ENCODE assay signal across 18 mouse cellular contexts in genomic region chr5:9910452-9911088, GRCm38 (mm10).
A peak's percentile ranks its signal among the peaks of the same experiment; 100 is the strongest.
DNase-seq lines count a peak whose midpoint lies in the region; ATAC-seq and TF ChIP-seq lines count a peak whose summit lies in the region.
"Had no signal": no experiment of that assay in that cellular context is flagged by ENCODE, and none has a peak within 500 bp of the region (broad histone marks: within the 10 kb centered on the region; RNA-seq: fewer than 3 reads in every experiment).

No protein-coding gene starts in this region.

- no peak overlapping the region for H3K4me2 ChIP-seq in forebrain, embryonic 11.5 days (ENCODE audit: low read depth, low read length, severe bottlenecking)
- no peak overlapping the region for H3K4me2 ChIP-seq in neural tube, embryonic 11.5 days (ENCODE audit: low read depth)
- H3K4me2 ChIP-seq in forebrain, postnatal 0 days (ENCODE audit: low read depth) = no peak overlapping the region
- H3K4me2 ChIP-seq in midbrain, embryonic 16.5 days (ENCODE audit: low read length) = no peak overlapping the region
- H3K4me2 ChIP-seq in liver, embryonic 11.5 days = no peak overlapping the region
- H3K4me2 ChIP-seq: embryonic facial prominence, embryonic 13.5 days; heart, embryonic 12.5 days; hindbrain, embryonic 15.5 days had no signal

- H3K9me3 ChIP-seq in forebrain, embryonic 11.5 days (ENCODE audit: control insufficient read depth, low read length) = no peaks in the 10 kb centered on the region
- H3K9me3 ChIP-seq in forebrain, embryonic 10.5 days = no peaks in the 10 kb centered on the region
- no peaks in the 10 kb centered on the region for H3K9me3 ChIP-seq in neural tube, embryonic 11.5 days (ENCODE audit: control insufficient read depth, low read length)
- no peaks in the 10 kb centered on the region for H3K9me3 ChIP-seq in forebrain, postnatal 0 days (ENCODE audit: low read length)
- H3K9me3 ChIP-seq in midbrain, embryonic 16.5 days (replicated peaks; ENCODE audit: control insufficient read depth, low read length, poor library complexity, severe bottlenecking) = no peaks in the 10 kb centered on the region
- H3K9me3 ChIP-seq in liver, embryonic 11.5 days (ENCODE audit: control insufficient read depth, low read length) = no peaks in the 10 kb centered on the region
- H3K9me3 ChIP-seq: embryonic facial prominence, embryonic 13.5 days; heart, embryonic 12.5 days; hindbrain, embryonic 10.5 days; hindbrain, embryonic 15.5 days had no signal

- H3K27me3 ChIP-seq in forebrain, embryonic 11.5 days (ENCODE audit: control insufficient read depth, insufficient read depth, low read length) = no peaks in the 10 kb centered on the region
- no peaks in the 10 kb centered on the region for H3K27me3 ChIP-seq in forebrain, embryonic 10.5 days (ENCODE audit: poor library complexity, severe bottlenecking)
- H3K27me3 ChIP-seq in neural tube, embryonic 11.5 days (ENCODE audit: control insufficient read depth, insufficient read depth, low read length) = no peaks in the 10 kb centered on the region
- H3K27me3 ChIP-seq in forebrain, postnatal 0 days (ENCODE audit: insufficient read depth, low read length) = no peaks in the 10 kb centered on the region
- no peaks in the 10 kb centered on the region for H3K27me3 ChIP-seq in midbrain, embryonic 16.5 days (ENCODE audit: control insufficient read depth, insufficient read depth, low read depth, low read length)
- H3K27me3 ChIP-seq in liver, embryonic 11.5 days (replicated peaks; ENCODE audit: control insufficient read depth, insufficient read depth, low read length) = no peaks in the 10 kb centered on the region
- H3K27me3 ChIP-seq: embryonic facial prominence, embryonic 13.5 days; heart, embryonic 12.5 days; hindbrain, embryonic 15.5 days had no signal

- no peak for DNase-seq in forebrain, embryonic 11.5 days (ENCODE audit: low spot score)
- DNase-seq in forebrain, embryonic 10.5 days (ENCODE audit: extremely low spot score, low spot score) = no peak
- DNase-seq in neural tube, embryonic 11.5 days (ENCODE audit: low spot score) = no peak
- DNase-seq in neural tube, embryonic 10.5 days (ENCODE audit: extremely low spot score, low spot score) = no peak
- no peak for DNase-seq in forebrain, postnatal 0 days
- DNase-seq in liver, embryonic 11.5 days (ENCODE audit: low spot score) = no peak
- no peak for DNase-seq in right cerebral cortex, postnatal 14 days
- DNase-seq: adrenal gland, postnatal 10 days; cerebellum, adult 18-20 months; cerebellum, adult 9-11 months; cerebellum, postnatal 36 days; gastrocnemius, postnatal 14 days had no signal

- H3K4me3 ChIP-seq in forebrain, embryonic 11.5 days (ENCODE audit: low read depth, low read length) = no peak overlapping the region
- H3K4me3 ChIP-seq in forebrain, embryonic 10.5 days = no peak overlapping the region
- H3K4me3 ChIP-seq in neural tube, embryonic 11.5 days (ENCODE audit: low read depth, low read length) = no peak overlapping the region
- no peak overlapping the region for H3K4me3 ChIP-seq in forebrain, postnatal 0 days (ENCODE audit: low read depth, low read length)
- no peak overlapping the region for H3K4me3 ChIP-seq in midbrain, embryonic 16.5 days (ENCODE audit: low read depth, low read length)
- no peak overlapping the region for H3K4me3 ChIP-seq in liver, embryonic 11.5 days (ENCODE audit: low read depth, low read length)
- H3K4me3 ChIP-seq: embryonic facial prominence, embryonic 13.5 days; heart, embryonic 12.5 days; hindbrain, embryonic 10.5 days; hindbrain, embryonic 15.5 days had no signal

- TF ChIP-seq CTCF in forebrain, postnatal 0 days (IDR thresholded peaks at IDR 0.05; ENCODE audit: low read depth) = no peak

- no peaks in the 10 kb centered on the region for H3K4me1 ChIP-seq in forebrain, embryonic 11.5 days (replicated peaks; ENCODE audit: control insufficient read depth, insufficient read depth, low read length)
- peaks cover 8% of the 10 kb centered on the region; the same call in 1 of the 2 replicates for H3K4me1 ChIP-seq in forebrain, embryonic 10.5 days
- no peaks in the 10 kb centered on the region for H3K4me1 ChIP-seq in neural tube, embryonic 11.5 days (ENCODE audit: control insufficient read depth, insufficient read depth, low read length)
- H3K4me1 ChIP-seq in forebrain, postnatal 0 days (ENCODE audit: insufficient read depth) = no peaks in the 10 kb centered on the region
- peaks cover 2% of the 10 kb centered on the region; the same call in 1 of the 2 replicates for H3K4me1 ChIP-seq in midbrain, embryonic 16.5 days (ENCODE audit: control insufficient read depth, insufficient read depth, low read length)
- H3K4me1 ChIP-seq in liver, embryonic 11.5 days (replicated peaks; ENCODE audit: control insufficient read depth, insufficient read depth, low read length) = no peaks in the 10 kb centered on the region
- H3K4me1 ChIP-seq: embryonic facial prominence, embryonic 13.5 days; heart, embryonic 12.5 days; hindbrain, embryonic 15.5 days had no signal

- no peak overlapping the region for H3K9ac ChIP-seq in forebrain, embryonic 11.5 days (ENCODE audit: low read length)
- H3K9ac ChIP-seq in neural tube, embryonic 11.5 days (ENCODE audit: low read length) = no peak overlapping the region
- no peak overlapping the region for H3K9ac ChIP-seq in forebrain, postnatal 0 days
- H3K9ac ChIP-seq in midbrain, embryonic 16.5 days (ENCODE audit: low read depth, low read length) = no peak overlapping the region
- H3K9ac ChIP-seq in liver, embryonic 11.5 days (ENCODE audit: low read depth, low read length) = no peak overlapping the region
- H3K9ac ChIP-seq: embryonic facial prominence, embryonic 13.5 days; heart, embryonic 12.5 days; hindbrain, embryonic 15.5 days had no signal

- H3K36me3 ChIP-seq in forebrain, embryonic 11.5 days (ENCODE audit: control insufficient read depth, insufficient read depth, low read length) = no peaks in the 10 kb centered on the region
- no peaks in the 10 kb centered on the region for H3K36me3 ChIP-seq in forebrain, embryonic 10.5 days (replicated peaks)
- no peaks in the 10 kb centered on the region for H3K36me3 ChIP-seq in neural tube, embryonic 11.5 days (ENCODE audit: control insufficient read depth, insufficient read depth, low read length)
- H3K36me3 ChIP-seq in forebrain, postnatal 0 days (ENCODE audit: insufficient read depth) = no peaks in the 10 kb centered on the region
- no peaks in the 10 kb centered on the region for H3K36me3 ChIP-seq in midbrain, embryonic 16.5 days (ENCODE audit: control insufficient read depth, insufficient read depth, low read length)
- H3K36me3 ChIP-seq in liver, embryonic 11.5 days (ENCODE audit: control insufficient read depth, insufficient read depth, low read length) = no peaks in the 10 kb centered on the region
- H3K36me3 ChIP-seq: embryonic facial prominence, embryonic 13.5 days; heart, embryonic 12.5 days; hindbrain, embryonic 10.5 days; hindbrain, embryonic 15.5 days had no signal

- peak; percentile 82 for ATAC-seq in forebrain, embryonic 11.5 days (replicated peaks; ENCODE audit: low FRiP score)
- peak; percentile 59; the same call in 1 of the 2 replicates for ATAC-seq in neural tube, embryonic 11.5 days (ENCODE audit: insufficient read depth, low FRiP score, low TSS enrichment)
- ATAC-seq in forebrain, postnatal 0 days = peak; percentile 18; the same call in 1 of the 2 replicates
- peak; percentile 48; the same call in 1 of the 2 replicates for ATAC-seq in midbrain, embryonic 16.5 days
- ATAC-seq in liver, embryonic 11.5 days (replicated peaks; ENCODE audit: low FRiP score) = no peak
- ATAC-seq: inflammation-experienced regulatory T-cells, adult 6 months had no signal

- 64% methylated on average over 1 of the region's 1 CpGs for WGBS in forebrain, embryonic 11.5 days
- 81% methylated on average over 1 of the region's 1 CpGs for WGBS in forebrain, embryonic 10.5 days
- WGBS in neural tube, embryonic 11.5 days = 77% methylated on average over 1 of the region's 1 CpGs
- WGBS in forebrain, postnatal 0 days = 28% methylated on average over 1 of the region's 1 CpGs
- WGBS in midbrain, embryonic 16.5 days = 35% methylated on average over 1 of the region's 1 CpGs
- WGBS in liver, embryonic 11.5 days = 82% methylated on average over 1 of the region's 1 CpGs

- no peak overlapping the region for H3K27ac ChIP-seq in forebrain, embryonic 11.5 days (ENCODE audit: low read depth, low read length)
- no peak overlapping the region for H3K27ac ChIP-seq in forebrain, embryonic 10.5 days
- no peak overlapping the region for H3K27ac ChIP-seq in neural tube, embryonic 11.5 days (ENCODE audit: low read depth, low read length)
- H3K27ac ChIP-seq in forebrain, postnatal 0 days (ENCODE audit: low read depth, low read length) = no peak overlapping the region
- H3K27ac ChIP-seq in midbrain, embryonic 16.5 days (ENCODE audit: low read length) = no peak overlapping the region
- H3K27ac ChIP-seq in liver, embryonic 11.5 days (ENCODE audit: low read depth, low read length) = no peak overlapping the region
- H3K27ac ChIP-seq: embryonic facial prominence, embryonic 13.5 days; hindbrain, embryonic 10.5 days; hindbrain, embryonic 15.5 days had no signal
